Mouse (Mus musculus) spleen, postnatal 36 days (tissue): ENCODE data around the gene Gnas.
"Not testable (repeated sequence)": the region's sequence is repeated elsewhere in the genome, so short reads cannot be mapped to it uniquely, and the experiment has no call there.

Experiments used
- DNase-seq, 2 experiments: peaks; one replicate each; pipeline ENCODE4 v3.0.0; 2022; ENCODE audit warnings: low spot score in 2 of 2, mixed read lengths in 1 of 2

Gene Gnas

DNA sequence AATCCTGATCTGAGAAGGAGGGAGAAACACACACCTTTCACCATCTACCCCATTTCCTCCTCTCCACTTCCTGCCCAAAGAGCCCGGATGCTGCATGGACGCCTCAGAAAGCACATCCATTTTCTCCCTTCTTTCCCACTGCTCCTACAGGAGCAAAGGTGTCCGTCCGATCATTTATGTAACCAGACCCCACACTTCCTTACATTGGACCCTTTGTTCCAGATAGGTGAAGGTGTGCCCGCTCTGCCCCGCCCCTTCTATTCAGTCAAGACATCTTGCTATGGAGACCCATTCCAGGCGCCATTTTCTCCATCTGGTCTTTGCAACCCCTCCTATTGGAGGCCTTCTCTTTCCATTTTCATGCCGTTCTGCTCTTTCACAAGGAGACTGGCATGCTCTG is 10.3 kb downstream of the Gnas start:
- no peak for DNase-seq

DNA sequence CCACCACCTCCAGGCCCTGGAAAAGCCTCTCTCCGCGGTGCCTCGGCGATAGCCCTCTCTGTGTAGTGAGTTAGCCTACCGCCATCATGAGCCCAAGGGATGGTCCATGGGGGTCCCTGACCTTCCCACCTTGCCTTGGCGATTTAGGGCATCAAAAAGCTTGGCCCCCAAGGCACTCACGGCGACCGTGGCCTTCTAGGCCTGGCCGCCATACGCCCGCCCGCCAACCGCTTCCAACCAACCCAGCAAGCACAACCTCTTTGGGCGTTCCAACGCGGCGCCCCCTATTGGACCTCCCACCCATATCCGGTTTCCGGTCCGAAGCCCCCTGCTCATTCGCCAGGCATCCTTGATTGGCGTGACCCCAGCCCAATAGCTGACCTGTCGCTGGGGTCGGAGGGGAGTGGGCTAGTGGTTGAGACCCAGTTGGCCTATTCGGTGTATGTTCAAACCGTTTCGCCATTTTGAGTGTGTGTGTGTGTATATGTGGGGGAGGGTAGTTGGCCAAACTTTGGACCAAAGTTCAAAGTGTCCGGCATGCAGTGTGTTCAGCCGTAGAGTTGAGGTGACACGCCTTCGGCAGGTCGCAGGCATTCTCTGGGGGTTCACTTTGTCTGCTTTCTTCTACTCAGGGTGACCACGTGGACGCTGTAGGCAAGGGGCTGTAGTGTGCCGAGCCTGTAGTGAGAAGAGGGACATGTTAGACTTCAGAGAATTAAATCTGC is 11.2 kb downstream of the Gnas start:
- DNase-seq, result peak; percentile 48 to 56

DNA sequence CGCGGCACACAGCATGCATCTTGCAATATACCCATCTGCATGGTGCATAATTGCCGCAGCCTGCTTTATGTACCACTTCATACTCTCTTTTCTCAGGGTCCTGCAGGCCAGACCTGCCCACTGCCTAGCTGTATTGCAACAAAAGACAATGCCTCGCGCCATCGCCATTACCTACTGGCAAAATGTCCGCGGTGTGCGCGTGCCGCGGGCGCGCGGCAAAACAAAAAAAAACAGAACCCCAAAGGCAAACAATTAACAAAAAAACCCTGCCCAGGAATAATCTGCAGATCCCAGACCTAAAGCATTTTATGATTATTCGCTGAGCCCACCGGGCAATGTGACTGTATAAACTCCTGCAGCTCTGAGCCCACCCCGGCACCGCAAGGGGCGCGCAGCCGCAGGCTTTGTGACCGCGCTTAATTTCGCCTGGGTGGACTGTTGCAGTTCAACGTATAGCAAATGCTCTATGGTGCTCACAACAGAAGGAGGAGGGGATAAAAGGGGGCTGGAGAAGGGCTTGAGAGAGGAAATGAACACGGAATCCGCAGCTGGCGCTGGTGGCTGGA is 11.9 kb downstream of the Gnas start:
- no peak for DNase-seq

- DNase-seq, result no peak
Measured at GRCm38 (mm10) chr2:174297086-174297571, 13.0 kb downstream of the Gnas start.

DNA sequence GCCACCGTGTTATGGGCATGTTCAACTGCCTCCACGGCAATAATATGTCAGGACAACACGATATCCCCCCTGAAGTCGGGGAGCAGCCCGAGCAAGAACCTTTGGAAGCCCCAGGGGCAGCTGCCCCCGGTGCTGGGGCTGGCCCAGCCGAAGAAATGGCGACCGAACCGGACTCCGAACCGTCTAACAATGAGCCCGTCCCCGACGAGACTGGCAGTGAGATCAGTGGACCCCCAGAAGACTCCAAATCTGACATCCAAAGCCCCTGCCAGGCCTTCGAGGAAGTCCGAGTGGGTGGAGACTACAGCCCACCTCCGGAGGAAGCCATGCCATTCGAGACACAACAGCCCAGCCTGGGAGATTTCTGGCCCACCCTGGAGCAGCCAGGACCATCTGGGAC is 13.7 kb downstream of the Gnas start:
- DNase-seq, result no peak

- DNase-seq, result no peak
Measured at GRCm38 (mm10) chr2:174298471-174298870, 14.4 kb downstream of the Gnas start.

GRCm38 (mm10) chr2:174299091-174299770 is 15.1 kb downstream of the Gnas start:
- DNase-seq, result no peak

GRCm38 (mm10) chr2:174299771-174300160 is 15.6 kb downstream of the Gnas start:
- DNase-seq, result no peak

DNA sequence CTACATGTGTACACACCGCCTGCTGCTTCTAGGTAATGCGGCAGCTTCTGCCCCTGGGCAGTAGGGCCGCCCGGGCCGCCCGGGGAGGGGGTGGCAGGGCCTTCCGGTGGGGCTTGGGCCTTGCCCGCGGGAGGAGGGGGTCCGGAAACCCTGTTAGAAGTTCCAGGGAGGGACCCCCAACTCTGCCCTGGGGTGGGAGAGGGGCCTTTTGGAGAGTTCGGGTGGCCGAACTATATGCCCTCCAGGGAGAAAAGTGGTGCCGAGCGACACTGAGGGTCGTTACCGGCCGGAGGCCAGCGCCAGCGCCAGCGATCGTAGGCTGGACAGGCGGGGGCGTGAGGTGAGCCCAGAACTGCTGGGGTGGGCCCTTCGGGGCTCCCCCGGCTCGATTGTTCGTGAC is 16.1 kb downstream of the Gnas start:
- no peak for DNase-seq

GRCm38 (mm10) chr2:174300666-174301065 is 16.5 kb downstream of the Gnas start:
- DNase-seq, result no peak

GRCm38 (mm10) chr2:174302526-174302925 is 18.4 kb downstream of the Gnas start:
- DNase-seq, result no peak

GRCm38 (mm10) chr2:174305646-174306045 is 21.5 kb downstream of the Gnas start:
- no peak for DNase-seq

DNA sequence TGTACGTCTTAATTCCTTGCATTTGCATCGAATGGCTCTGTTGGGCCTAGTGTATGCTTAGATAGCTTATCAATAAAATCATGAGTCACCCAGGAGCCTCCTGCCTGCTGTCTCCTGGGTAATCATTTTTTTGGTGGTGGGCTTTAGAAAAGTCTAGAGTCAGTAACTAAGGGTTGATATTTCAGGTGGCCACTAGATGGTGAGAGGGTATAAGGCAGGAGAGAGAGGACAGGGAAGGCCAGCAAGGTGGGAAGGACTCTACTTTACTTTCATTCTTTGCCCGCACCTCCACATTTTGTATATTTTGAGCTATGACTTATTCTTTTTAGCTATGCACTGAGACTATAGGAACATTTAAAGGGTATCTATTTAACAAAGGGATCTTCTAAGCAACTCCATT is 23.8 kb downstream of the Gnas start:
- DNase-seq, result no peak

DNA sequence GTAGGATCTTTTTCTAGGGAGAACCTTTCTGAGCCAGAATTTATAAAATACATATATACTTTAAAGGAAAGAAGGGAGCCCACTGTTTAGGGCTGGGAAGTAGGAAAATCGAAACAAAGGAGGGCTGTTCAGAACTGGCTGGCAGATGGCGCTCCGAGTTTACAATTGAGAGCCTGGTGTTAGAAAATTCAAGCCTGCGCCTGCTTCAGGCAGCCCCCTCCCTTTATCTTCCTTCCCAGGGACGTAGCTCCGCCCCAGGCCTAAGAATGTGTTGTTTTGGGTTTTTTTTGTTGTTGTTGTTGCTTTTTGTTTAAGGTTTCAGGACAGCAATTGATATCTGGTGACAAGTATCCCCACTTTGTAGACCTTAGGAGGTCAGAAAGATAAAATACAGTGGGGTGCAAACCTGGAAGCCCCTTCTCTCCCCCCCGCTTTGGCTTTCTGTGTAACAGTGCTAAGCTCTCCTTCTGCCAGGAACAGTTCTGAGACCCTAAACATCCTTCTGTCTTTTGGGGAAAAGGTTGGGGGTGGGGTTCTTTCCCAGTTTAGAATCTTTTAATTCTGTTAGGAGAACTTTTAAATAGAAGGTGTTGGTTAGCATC is 26.9 kb downstream of the Gnas start:
- DNase-seq, result peak; percentile 24 to 33

- no peak for DNase-seq
Measured at GRCm38 (mm10) chr2:174311613-174312012, 27.5 kb downstream of the Gnas start.

- peak; percentile 80 to 83 for DNase-seq
Measured at GRCm38 (mm10) chr2:174312118-174312647, 28.1 kb downstream of the Gnas start.

GRCm38 (mm10) chr2:174312661-174313060 is 28.5 kb downstream of the Gnas start:
- DNase-seq, result no peak

DNA sequence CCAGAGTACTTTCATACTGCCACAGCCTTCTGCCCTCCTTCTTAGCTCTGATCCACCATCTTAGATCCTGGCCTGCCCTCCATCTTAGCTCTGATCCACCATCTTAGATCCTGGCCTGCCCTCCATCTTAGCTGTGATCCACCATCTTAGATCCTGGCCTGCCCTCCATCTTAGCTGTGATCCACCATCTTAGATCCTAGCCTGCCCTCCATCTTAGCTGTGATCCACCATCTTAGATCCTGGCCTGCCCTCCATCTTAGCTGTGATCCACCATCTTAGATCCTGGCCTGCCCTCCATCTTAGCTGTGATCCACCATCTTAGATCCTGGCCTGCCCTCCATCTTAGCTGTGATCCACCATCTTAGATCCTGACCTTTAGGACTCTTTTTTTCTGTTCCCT is 31.3 kb downstream of the Gnas start:
- not testable (repeated sequence) for DNase-seq

DNA sequence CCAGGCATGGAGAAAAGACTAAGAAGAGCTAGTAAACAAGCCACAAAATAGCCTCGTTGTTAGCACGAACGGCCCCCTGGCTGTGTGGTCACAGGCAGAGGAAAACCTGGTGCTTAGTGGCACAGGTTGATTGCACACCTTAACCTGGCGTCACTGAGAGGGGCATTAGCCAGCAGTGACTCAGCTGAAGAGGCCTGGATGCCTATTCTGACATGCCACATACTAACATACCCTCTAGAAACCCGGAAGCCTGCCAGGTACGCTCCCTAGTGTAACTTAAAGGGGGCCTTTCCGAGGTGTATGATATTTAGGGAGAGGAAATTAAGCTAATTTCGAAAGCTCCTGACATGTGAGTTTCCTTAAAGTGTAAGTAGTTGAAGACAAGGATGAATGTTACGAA is 32.5 kb downstream of the Gnas start:
- DNase-seq, result no peak

DNA sequence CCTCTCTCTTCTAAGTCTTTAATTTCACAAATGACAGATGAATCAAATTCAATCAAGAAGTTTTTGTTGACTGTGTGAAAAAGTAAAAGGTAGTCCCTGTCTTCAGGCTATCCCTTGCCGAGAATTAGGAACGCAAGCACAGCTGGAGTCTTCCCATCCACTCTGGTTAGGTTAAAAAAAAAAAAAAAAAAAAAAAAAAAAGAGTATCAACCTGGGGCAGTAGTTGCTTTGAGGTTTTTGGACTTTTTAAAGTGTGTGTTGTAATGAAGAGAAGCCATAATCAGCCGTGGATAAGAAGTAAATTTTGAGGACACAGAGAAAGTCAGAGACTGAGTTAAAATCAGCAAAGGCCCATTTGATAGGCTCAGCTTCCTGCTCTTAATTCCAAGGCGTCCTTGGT is 41.9 kb downstream of the Gnas start:
- no peak for DNase-seq

DNA sequence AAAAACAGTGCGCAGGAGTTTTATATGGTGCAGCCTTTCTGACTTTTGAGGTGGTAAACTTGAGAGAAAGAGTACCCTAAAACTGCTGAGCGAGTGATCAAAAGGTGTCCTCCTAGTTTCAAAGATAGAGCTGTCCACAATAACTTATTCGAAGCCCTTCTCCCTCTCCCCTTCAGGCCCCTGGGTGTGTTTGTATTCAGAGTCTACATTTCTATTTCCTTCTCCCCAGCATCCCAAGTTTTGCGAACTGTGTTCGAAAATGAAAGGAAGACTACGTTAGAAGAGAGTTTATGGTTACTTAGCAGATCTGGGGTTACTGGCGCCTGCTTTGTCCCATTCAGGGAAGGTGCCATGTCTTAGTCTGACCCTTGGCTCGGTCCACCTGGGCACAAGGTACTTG is 42.4 kb downstream of the Gnas start:
- no peak for DNase-seq

GRCm38 (mm10) chr2:174327295-174327981 is 43.3 kb downstream of the Gnas start:
- peak; percentile 70 to 76 for DNase-seq
